Mouse (Mus musculus) kidney, embryonic 15.5 days (tissue): Measurements from ENCODE around the gene Dip2b. TPM values are rescaled to one million over a fixed set of nuclear protein-coding genes. Genes with fewer than 3 reads are reported as not detected.

Experiments used
- ATAC-seq: fragments of 200-750 bp; cut with Nextera tagmentation; replicated peaks from 2 replicates; pipeline ENCODE4 v1.8.0; 2017; ENCODE audit warnings: moderate TSS enrichment; ENCODE audit not compliant: low FRiP score
- H3K27ac ChIP-seq: fragments of 300-500 bp; sonication (generic); 2 replicates; pipeline ENCODE4 v1.5.1; 2015; ENCODE audit warnings: mild to moderate bottlenecking, inconsistent platforms
- H3K27me3 ChIP-seq: fragments of 300-500 bp; sonication (generic); 2 replicates; pipeline ENCODE4 v1.6.1; 2015; ENCODE audit warnings: inconsistent platforms
- H3K36me3 ChIP-seq: fragments of 300-500 bp; sonication (generic); 2 replicates; pipeline ENCODE4 v1.6.1; 2015; ENCODE audit warnings: inconsistent platforms
- H3K4me1 ChIP-seq: fragments of 300-500 bp; sonication (generic); 2 replicates; pipeline ENCODE4 v1.6.1; 2015; ENCODE audit warnings: inconsistent platforms
- H3K4me2 ChIP-seq: fragments of 300-500 bp; sonication (generic); 2 replicates; pipeline ENCODE4 v1.6.1; 2015; ENCODE audit warnings: moderate library complexity, mild to moderate bottlenecking, inconsistent platforms
- H3K4me3 ChIP-seq: fragments of 300-500 bp; sonication (generic); replicated peaks from 2 replicates; pipeline ENCODE4 v1.5.1; 2015; ENCODE audit warnings: mild to moderate bottlenecking, inconsistent platforms
- H3K9ac ChIP-seq: fragments of 300-500 bp; sonication (generic); 2 replicates; pipeline ENCODE4 v1.6.1; 2015; ENCODE audit warnings: mild to moderate bottlenecking, inconsistent platforms
- H3K9me3 ChIP-seq: fragments of 300-500 bp; sonication (generic); replicated peaks from 2 replicates; pipeline ENCODE4 v1.6.1; 2016; ENCODE audit warnings: inconsistent platforms
- WGBS: fragments of 180-500 bp; shearing (Covaris S2); methylation state at CpG from one replicate; pipeline ENCODE4 v1.1.7; 2015; ENCODE audit warnings: mixed read lengths; 5-methylcytosine and 5-hydroxymethylcytosine counted together
- polyA plus RNA-seq: library from polyadenylated mRNA; unstranded; fragments of >200 nt; fragmentation: Nextera tagmentation; extraction: Ambion mirVana; gene quantifications from 2 replicates; pipeline ENCODE4 v1.2.1, GENCODE M21; 2015

Dip2b gene
- polyA plus RNA-seq = 10.4 and 11.6 TPM in 2 replicates

DNA sequence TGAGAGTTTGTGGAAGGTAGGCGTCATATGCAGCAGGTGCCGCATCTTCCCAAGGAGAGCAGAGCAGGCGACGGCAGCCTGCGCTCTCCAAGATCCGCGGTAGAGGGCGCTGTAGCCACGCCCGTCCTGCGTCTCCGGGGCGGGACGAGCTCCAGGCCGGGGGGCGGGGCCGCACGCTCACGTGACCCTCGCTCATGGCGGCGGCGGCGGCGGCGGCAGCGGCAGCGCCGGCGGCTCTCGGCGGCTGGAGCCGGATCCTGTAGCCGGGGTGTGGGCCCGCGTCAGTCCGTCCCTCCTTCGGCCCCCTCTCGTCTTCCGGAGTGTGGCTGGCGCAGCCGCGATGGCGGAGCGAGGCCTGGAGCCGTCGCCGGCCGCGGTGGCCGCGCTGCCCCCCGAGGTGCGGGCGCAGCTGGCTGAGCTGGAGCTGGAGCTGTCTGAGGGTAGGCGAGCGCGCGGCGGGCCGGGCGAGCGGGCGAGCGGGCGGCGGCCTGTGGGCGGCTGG, at the start of gene Dip2b:
Gene Dip2b, plus strand, starts transcription at position 195 of the 502 bp plus-strand sequence.
- Histone ChIP-seq H3K27ac (peak within 1 kb of the TSS; percentile 97), H3K4me1 (peaks cover 29% of the 10 kb centered on the region), H3K27me3 (no peaks in the 10 kb centered on the region), H3K36me3 (no peaks in the 10 kb centered on the region), H3K9ac (peak within 1 kb of the TSS; percentile 95), H3K9me3 (no peaks in the 10 kb centered on the region), H3K4me2 (peak within 1 kb of the TSS; percentile 83), H3K4me3 (peak within 1 kb of the TSS; percentile 95)
- peak; percentile 91 for ATAC-seq
- WGBS = 0% methylated on average over 51 of the region's 68 CpGs

- WGBS = 94% methylated on average over 1 of the region's 1 CpGs
- H3K4me3 ChIP-seq = no peak overlapping the region
- H3K9ac ChIP-seq = no peak overlapping the region
- no peaks in the 10 kb centered on the region for H3K9me3 ChIP-seq
- H3K27ac ChIP-seq = no peak overlapping the region
- no peak overlapping the region for H3K4me2 ChIP-seq
- H3K27me3 ChIP-seq = no peaks in the 10 kb centered on the region
- H3K4me1 ChIP-seq = no peaks in the 10 kb centered on the region
- no peak for ATAC-seq
- H3K36me3 ChIP-seq = peaks cover 77% of the 10 kb centered on the region
These were observed 45.4 kb upstream of the Dip2b start for GRCm38 (mm10) chr15:99993100-99993499.

DNA sequence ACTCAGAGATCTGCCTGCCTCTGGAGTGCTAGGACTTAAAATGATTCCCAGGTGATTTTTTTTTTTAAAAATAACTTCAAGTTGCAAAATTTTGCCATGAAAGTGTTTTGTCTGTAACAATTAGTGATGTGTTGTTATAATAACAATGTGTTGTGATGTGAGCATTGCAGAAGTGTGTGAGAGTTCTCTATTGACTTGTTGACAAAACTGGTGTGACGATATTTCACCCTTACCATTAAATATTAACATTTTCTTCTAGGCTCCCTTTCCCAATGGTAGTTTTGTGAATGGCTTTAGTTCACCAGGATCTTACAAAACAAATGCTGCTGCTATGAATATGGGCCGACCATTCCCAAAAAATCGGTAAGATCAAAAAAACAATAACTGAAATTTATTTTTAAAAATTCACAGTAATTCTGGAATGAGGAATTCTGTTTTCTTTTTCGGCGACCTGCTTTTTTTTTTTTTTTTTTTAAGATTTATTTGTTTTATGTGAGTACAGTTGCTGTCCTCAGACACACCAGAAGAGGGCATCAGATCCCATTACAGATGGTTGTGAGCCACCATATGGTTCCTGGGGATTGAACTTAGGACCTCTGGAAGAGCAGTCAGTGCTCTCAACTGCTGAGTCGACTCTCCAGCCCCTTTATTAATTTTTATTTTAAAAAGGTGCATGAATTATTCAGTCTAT, 41.2 kb upstream of the Dip2b start:
- no peak for ATAC-seq
- no peak overlapping the region for H3K9ac ChIP-seq
- no peak overlapping the region for H3K27ac ChIP-seq
- H3K36me3 ChIP-seq = peaks cover 78% of the 10 kb centered on the region
- no peaks in the 10 kb centered on the region for H3K27me3 ChIP-seq
- no peaks in the 10 kb centered on the region for H3K9me3 ChIP-seq
- no peak overlapping the region for H3K4me2 ChIP-seq
- no peaks in the 10 kb centered on the region for H3K4me1 ChIP-seq
- 91% methylated on average over 6 of the region's 6 CpGs for WGBS
- no peak overlapping the region for H3K4me3 ChIP-seq

DNA sequence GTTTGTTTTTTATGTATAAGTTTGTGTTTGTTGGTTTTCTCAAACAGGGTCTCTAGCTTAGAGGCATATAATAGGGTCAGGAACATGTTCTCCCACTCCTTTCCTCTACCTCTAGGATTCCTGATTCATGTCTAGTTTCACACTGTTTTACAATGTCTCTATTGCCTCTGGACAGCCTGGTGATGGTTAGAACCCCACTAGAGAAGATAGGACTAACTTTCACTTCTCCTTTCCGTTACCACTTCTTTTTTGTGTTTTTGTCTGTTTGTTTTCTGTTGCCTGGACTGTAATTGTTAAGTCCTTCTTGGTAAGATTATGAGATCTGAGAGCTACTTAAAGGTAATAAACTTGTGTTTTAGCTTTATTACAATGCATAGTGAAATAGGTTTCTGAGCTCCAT, 39.1 kb upstream of the Dip2b start:
- Histone ChIP-seq H3K9ac (no peak overlapping the region), H3K27me3 (no peaks in the 10 kb centered on the region), H3K9me3 (no peaks in the 10 kb centered on the region), H3K4me3 (no peak overlapping the region), H3K36me3 (peaks cover 84% of the 10 kb centered on the region), H3K27ac (no peak overlapping the region), H3K4me1 (no peaks in the 10 kb centered on the region), H3K4me2 (no peak overlapping the region)
- 98% methylated on average over 1 of the region's 1 CpGs for WGBS
- ATAC-seq = no peak

GRCm38 (mm10) chr15:100004677-100005273, 33.7 kb upstream of the Dip2b start:
- Histone ChIP-seq H3K9me3 (no peaks in the 10 kb centered on the region), H3K27ac (no peak overlapping the region), H3K4me2 (no peak overlapping the region), H3K4me3 (no peak overlapping the region), H3K4me1 (no peaks in the 10 kb centered on the region), H3K27me3 (no peaks in the 10 kb centered on the region), H3K9ac (no peak overlapping the region), H3K36me3 (peaks cover 91% of the 10 kb centered on the region)
- no peak for ATAC-seq
- WGBS = 83% methylated on average over 7 of the region's 7 CpGs

DNA sequence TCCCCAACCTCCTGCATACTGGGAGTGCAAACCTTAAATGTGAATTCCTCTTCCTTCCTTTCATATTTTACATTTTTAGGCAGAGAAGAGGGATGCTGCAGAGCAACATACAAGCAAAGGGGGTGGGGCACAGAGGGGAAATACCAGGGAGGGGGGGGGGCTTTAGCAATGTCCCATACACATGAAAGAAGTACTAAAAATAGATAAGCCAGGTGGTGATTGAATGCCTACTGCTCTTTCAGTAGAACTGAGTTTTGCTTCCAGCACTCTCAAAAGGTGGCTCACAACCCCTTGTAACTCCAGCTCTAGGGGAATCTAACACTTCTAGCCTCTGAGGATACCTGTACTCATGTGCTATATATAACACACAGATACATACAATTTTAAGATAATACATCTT, 32.3 kb upstream of the Dip2b start:
- H3K4me2 ChIP-seq = no peak overlapping the region
- H3K9ac ChIP-seq = no peak overlapping the region
- no peak overlapping the region for H3K27ac ChIP-seq
- no peaks in the 10 kb centered on the region for H3K27me3 ChIP-seq
- H3K4me3 ChIP-seq = no peak overlapping the region
- ATAC-seq = no peak
- H3K36me3 ChIP-seq = peaks cover 97% of the 10 kb centered on the region
- no peaks in the 10 kb centered on the region for H3K9me3 ChIP-seq
- H3K4me1 ChIP-seq = no peaks in the 10 kb centered on the region

GRCm38 (mm10) chr15:100018280-100018899, 20.1 kb upstream of the Dip2b start:
- Histone ChIP-seq H3K27ac (peak overlapping the region; percentile 42; the same call in 1 of the 2 replicates), H3K9me3 (no peaks in the 10 kb centered on the region), H3K36me3 (peaks cover 14% of the 10 kb centered on the region), H3K4me2 (no peak overlapping the region), H3K4me3 (no peak overlapping the region), H3K4me1 (peaks cover 3% of the 10 kb centered on the region; the same call in 1 of the 2 replicates), H3K27me3 (no peaks in the 10 kb centered on the region), H3K9ac (no peak overlapping the region)
- WGBS = 67% methylated on average over 6 of the region's 6 CpGs
- ATAC-seq = no peak

- H3K9me3 ChIP-seq = no peaks in the 10 kb centered on the region
- no peak overlapping the region for H3K9ac ChIP-seq
- no peak overlapping the region for H3K27ac ChIP-seq
- ATAC-seq = no peak
- H3K36me3 ChIP-seq = peaks cover 6% of the 10 kb centered on the region; the same call in 1 of the 2 replicates
- H3K4me3 ChIP-seq = no peak overlapping the region
- peaks cover 3% of the 10 kb centered on the region; the same call in 1 of the 2 replicates for H3K4me1 ChIP-seq
- H3K27me3 ChIP-seq = no peaks in the 10 kb centered on the region
- H3K4me2 ChIP-seq = no peak overlapping the region
- 91% methylated on average over 1 of the region's 1 CpGs for WGBS
These were observed 17.3 kb upstream of the Dip2b start for GRCm38 (mm10) chr15:100021175-100021574.

- Histone ChIP-seq H3K4me2 (no peak overlapping the region), H3K9me3 (no peaks in the 10 kb centered on the region), H3K4me3 (no peak overlapping the region), H3K36me3 (no peaks in the 10 kb centered on the region), H3K9ac (no peak overlapping the region), H3K27me3 (no peaks in the 10 kb centered on the region), H3K4me1 (peaks cover 3% of the 10 kb centered on the region; the same call in 1 of the 2 replicates), H3K27ac (no peak overlapping the region)
- 22% methylated on average over 5 of the region's 5 CpGs for WGBS
- no peak for ATAC-seq
These were observed 15.5 kb upstream of the Dip2b start for GRCm38 (mm10) chr15:100022923-100023322.

GRCm38 (mm10) chr15:100025076-100025834, 13.2 kb upstream of the Dip2b start:
- Histone ChIP-seq H3K4me3 (no peak overlapping the region), H3K4me1 (peaks cover 3% of the 10 kb centered on the region; the same call in 1 of the 2 replicates), H3K9me3 (no peaks in the 10 kb centered on the region), H3K27ac (no peak overlapping the region), H3K27me3 (no peaks in the 10 kb centered on the region), H3K9ac (no peak overlapping the region), H3K36me3 (no peaks in the 10 kb centered on the region), H3K4me2 (no peak overlapping the region)
- 75% methylated on average over 11 of the region's 11 CpGs for WGBS
- no peak for ATAC-seq

GRCm38 (mm10) chr15:100028133-100028532, 10.3 kb upstream of the Dip2b start:
- H3K9ac ChIP-seq = no peak overlapping the region
- H3K4me3 ChIP-seq = no peak overlapping the region
- no peaks in the 10 kb centered on the region for H3K36me3 ChIP-seq
- 0 out of 2 replicates have a peak, but pooled peaks cover 4% of the 10 kb centered on the region for H3K9me3 ChIP-seq
- WGBS = 83% methylated on average over 2 of the region's 2 CpGs
- H3K4me1 ChIP-seq = peaks cover under 1% of the 10 kb centered on the region; the same call in 1 of the 2 replicates
- H3K4me2 ChIP-seq = no peak overlapping the region
- no peak for ATAC-seq
- H3K27ac ChIP-seq = no peak overlapping the region
- no peaks in the 10 kb centered on the region for H3K27me3 ChIP-seq
